Comparison of ENCODE assay signal across 7 mouse cellular contexts in the genomic region with DNA sequence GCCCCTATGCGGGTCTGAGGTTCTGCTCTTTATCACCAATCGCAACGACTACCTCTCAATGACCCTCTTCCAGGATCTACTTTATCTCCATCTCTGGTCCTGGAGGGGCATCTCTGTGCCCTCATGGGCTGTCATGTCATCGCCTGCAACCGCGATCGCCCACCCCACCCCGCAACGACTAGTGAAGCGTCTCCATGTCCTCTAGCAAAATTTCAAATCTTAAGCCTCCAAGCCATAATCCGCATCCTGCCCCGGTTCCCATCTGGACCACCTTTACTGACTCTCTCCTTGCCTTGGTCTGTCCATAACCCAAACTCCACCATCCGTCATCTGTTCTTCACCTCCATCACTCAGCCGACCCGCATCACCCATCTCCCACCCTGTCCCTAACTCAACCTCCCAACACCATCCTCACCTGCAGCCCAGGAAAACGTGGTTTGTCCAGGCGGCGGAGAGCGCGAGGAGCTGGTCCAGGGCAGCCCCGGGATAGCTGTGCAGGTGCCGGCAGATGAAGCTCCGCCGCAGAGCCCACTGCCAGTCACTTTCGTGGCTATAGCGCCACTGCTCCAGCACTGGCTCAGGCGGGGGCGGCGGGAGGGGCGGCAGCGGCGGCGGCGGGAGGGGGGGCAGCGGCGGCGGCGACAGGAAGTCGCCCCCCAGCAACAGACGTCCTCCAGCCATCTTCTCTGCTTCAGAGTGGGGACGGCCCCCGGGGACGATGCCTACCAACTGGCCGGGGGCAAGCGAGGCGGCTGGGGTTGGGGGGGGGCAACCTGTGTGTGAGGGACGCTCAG. TPM values are rescaled to one million over a fixed set of nuclear protein-coding genes. Genes with fewer than 3 reads are reported as not detected.
DNase-seq lines count a peak whose midpoint lies in the region; ATAC-seq and TF ChIP-seq lines count a peak whose summit lies in the region.

A gene (minus strand): TSS at position 579 of the 794 bp plus-strand sequence.

- TF ChIP-seq EP300 in ES-Bruce4 (IDR thresholded peaks at IDR 0.05; ENCODE audit: insufficient read depth, low read depth, low read length) = no peak

- H3K27me3 ChIP-seq in ES-Bruce4 (ENCODE audit: control insufficient read depth, insufficient read depth, low read length, poor library complexity, severe bottlenecking) = no peaks in the 10 kb centered on the region
- no peaks in the 10 kb centered on the region for H3K27me3 ChIP-seq in embryonic facial prominence, embryonic 12.5 days
- H3K27me3 ChIP-seq in small intestine, adult 2 months (ENCODE audit: control insufficient read depth, insufficient read depth, low read length) = no peaks in the 10 kb centered on the region

- H3K4me2 ChIP-seq in embryonic facial prominence, embryonic 12.5 days (replicated peaks) = peak within 1 kb of the TSS; percentile 61

- no peak for TF ChIP-seq CTCF in ES-Bruce4 (IDR thresholded peaks at IDR 0.05; ENCODE audit: low read depth, low read length)
- TF ChIP-seq CTCF in small intestine, adult 2 months (IDR thresholded peaks at IDR 0.05; ENCODE audit: extremely low read depth, insufficient read length, insufficient replicate concordance, low read depth, low read length) = no peak

- intact Hi-C loops in heart, postnatal 10 days (cut with DNase I) = loop anchor here (2.0 kb wide), 1 partner anchor 28 kb away; a partner anchor contains a TSS

- peak within 1 kb of the TSS; percentile 100 for H3K9ac ChIP-seq in ES-Bruce4 (ENCODE audit: low read depth, poor library complexity, severe bottlenecking)
- peak within 1 kb of the TSS; percentile 63 for H3K9ac ChIP-seq in embryonic facial prominence, embryonic 12.5 days

- peak; percentile 15 for DNase-seq in adrenal gland, adult 8-10 months
- DNase-seq in heart, postnatal 10 days = peak; percentile 22 to 32
- DNase-seq in layer of hippocampus, postnatal 10 days (ENCODE audit: low spot score in 2 of 2) = peak; percentile 34 to 57
- peak; percentile 21 to 33 for DNase-seq in lung, postnatal 4 days

- no peaks in the 10 kb centered on the region for H3K36me3 ChIP-seq in ES-Bruce4 (ENCODE audit: control insufficient read depth, insufficient read depth, low read length, poor library complexity, severe bottlenecking)
- no peaks in the 10 kb centered on the region for H3K36me3 ChIP-seq in embryonic facial prominence, embryonic 12.5 days
- H3K36me3 ChIP-seq in small intestine, adult 2 months (ENCODE audit: control insufficient read depth, insufficient read depth, low read length) = no peaks in the 10 kb centered on the region

- 18% methylated on average over 46 of the region's 47 CpGs for WGBS in embryonic facial prominence, embryonic 12.5 days
- 12% methylated on average over 40 of the region's 47 CpGs for WGBS in small intestine, adult 2 months

- no peaks in the 10 kb centered on the region for H3K4me1 ChIP-seq in ES-Bruce4 (ENCODE audit: control insufficient read depth, insufficient read depth, low read length)
- H3K4me1 ChIP-seq in embryonic facial prominence, embryonic 12.5 days = no peaks in the 10 kb centered on the region; the same call in 1 of the 2 replicates
- no peaks in the 10 kb centered on the region for H3K4me1 ChIP-seq in small intestine, adult 2 months (ENCODE audit: control insufficient read depth, insufficient read depth, insufficient read length, low read length)

- H3K4me3 ChIP-seq in ES-Bruce4 (ENCODE audit: low read depth, low read length) = peak within 1 kb of the TSS; percentile 96
- H3K4me3 ChIP-seq in embryonic facial prominence, embryonic 12.5 days = peak within 1 kb of the TSS; percentile 56
- H3K4me3 ChIP-seq in small intestine, adult 2 months (ENCODE audit: low read depth, low read length) = peak within 1 kb of the TSS; percentile 86

- no peaks in the 10 kb centered on the region for H3K9me3 ChIP-seq in ES-Bruce4 (replicated peaks; ENCODE audit: control insufficient read depth, insufficient read depth, low read length, poor library complexity, severe bottlenecking)
- no peaks in the 10 kb centered on the region for H3K9me3 ChIP-seq in embryonic facial prominence, embryonic 12.5 days

- no peak for TF ChIP-seq POLR2A in ES-Bruce4 (IDR thresholded peaks at IDR 0.05; ENCODE audit: insufficient read depth, low read length)
- no peak for TF ChIP-seq POLR2A in small intestine, adult 2 months (IDR thresholded peaks at IDR 0.05; ENCODE audit: low read depth, low read length)

- H3K27ac ChIP-seq in ES-Bruce4 (ENCODE audit: insufficient read depth, low read length) = peak within 1 kb of the TSS; percentile 48; the same call in 1 of the 2 replicates
- peak within 1 kb of the TSS; percentile 57; the same call in 1 of the 2 replicates for H3K27ac ChIP-seq in embryonic facial prominence, embryonic 12.5 days
- H3K27ac ChIP-seq in small intestine, adult 2 months (ENCODE audit: insufficient read depth, low read depth, low read length) = 0 out of 2 replicates have a peak within 1 kb of the TSS, but pooled peaks have one; percentile 6

- 0 out of 2 replicates have a peak, but pooled peaks have one; percentile 60 for ATAC-seq in embryonic facial prominence, embryonic 12.5 days (ENCODE audit: insufficient number of reproducible peaks, insufficient read depth, low FRiP score, low TSS enrichment)

RNA-seq across cellular contexts. Expression of the gene that starts here (rescaled TPM):
- 15.2 and 17.7 TPM in 2 replicates for polyA plus RNA-seq in ES-Bruce4 (2011; ENCODE audit: insufficient read depth, insufficient read length, low read depth, missing spikeins)
- total RNA-seq in adrenal gland, adult 8-10 months (2022) = 10 to 100 TPM in 3 of 4 experiments, 1 to 10 TPM in 1; 9.4 to 13.3 (median 12.3) TPM
- 1.9 and 2.2 TPM in 2 replicates for polyA plus RNA-seq in embryonic facial prominence, embryonic 12.5 days (2016; fragmentation: Nextera tagmentation; extraction: Ambion mirVana)
- 1 to 10 TPM; 3.2 to 3.9 TPM for total RNA-seq in heart, postnatal 10 days (2021)
- total RNA-seq in layer of hippocampus, postnatal 10 days (2021) = 10 to 100 TPM; 28.3 to 31.2 TPM
- 0.08 TPM in 2 replicates for polyA plus RNA-seq in small intestine, adult 2 months (2012; rRNA removed)

Comparison
In these comparisons a context has a peak if more than half of its experiments do, and no peak if none do; other contexts are left out.
1. Peak in every context shown above with its lines: DNase-seq, ATAC-seq, H3K4me3 ChIP-seq and H3K27ac ChIP-seq.
2. H3K27ac ChIP-seq: peak in every context shown above with its lines; median percentile 57 in embryonic facial prominence, embryonic 12.5 days; 48 in ES-Bruce4; 6 in small intestine, adult 2 months.